Mouse (Mus musculus) myocyte (in vitro differentiated cells): ENCODE data around the gene Idi2.
"Not testable (repeated sequence)": the region's sequence is repeated elsewhere in the genome, so short reads cannot be mapped to it uniquely, and the experiment has no call there.

ENCODE experiments used
- MAX ChIP-seq: IDR thresholded peaks from one replicate; pipeline ENCODE4 v1.6.1; 2011; ENCODE audit warnings: low read depth, mild to moderate bottlenecking, control low read depth
- POLR2A ChIP-seq: IDR thresholded peaks from one replicate; pipeline ENCODE4 v1.6.1; 2011; ENCODE audit warnings: low read depth, mild to moderate bottlenecking, control low read depth, moderate library complexity; ENCODE audit not compliant: insufficient read length
- POLR2AphosphoS2 ChIP-seq: IDR thresholded peaks from one replicate; pipeline ENCODE4 v1.6.1; 2011; ENCODE audit warnings: low read depth, control low read depth; ENCODE audit not compliant: insufficient read length
- SRF ChIP-seq: IDR thresholded peaks from one replicate; pipeline ENCODE4 v1.6.1; 2011; ENCODE audit warnings: low read depth; ENCODE audit not compliant: control insufficient read depth, insufficient read length
- TCF12 ChIP-seq: IDR thresholded peaks from one replicate; pipeline ENCODE4 v1.6.1; 2011; ENCODE audit warnings: mild to moderate bottlenecking, control low read depth; ENCODE audit not compliant: poor library complexity, insufficient read depth, severe bottlenecking

GRCm38 (mm10) chr13:8952563-8952962, at the start of gene Idi2:
- TF ChIP-seq POLR2A, SRF, TCF12, MAX, POLR2AphosphoS2: not testable (repeated sequence)
